8 mouse cellular contexts compared by ENCODE assay signal in genomic region chr5:92398153-92398552, GRCm38 (mm10). TPM values are rescaled to one million over a fixed set of nuclear protein-coding genes. Genes with fewer than 3 reads are reported as not detected.
DNase-seq lines count a peak whose midpoint lies in the region; TF ChIP-seq lines count a peak whose summit lies in the region.

No protein-coding gene starts in this region.

- no peaks in the 10 kb centered on the region for H3K4me1 ChIP-seq in midbrain, embryonic 10.5 days

- no peaks in the 10 kb centered on the region for H3K36me3 ChIP-seq in midbrain, embryonic 10.5 days

- no peaks in the 10 kb centered on the region for H3K9me3 ChIP-seq in midbrain, embryonic 10.5 days (replicated peaks)

- 26% methylated on average over 5 of the region's 5 CpGs for WGBS in midbrain, embryonic 10.5 days

- H3K4me3 ChIP-seq in gastrocnemius, adult 2 months: peak overlapping the region; percentile 35
- no peak overlapping the region for H3K4me3 ChIP-seq in midbrain, embryonic 10.5 days

- intact Hi-C loops in heart, postnatal 25 days (cut with DNase I): loop anchor here (1.0 to 5.0 kb wide), 3 partner anchors 15 to 206 kb away; no protein-coding TSS in a partner anchor
- intact Hi-C loops in gastrocnemius, adult 2 months (cut with DNase I): loop anchor here (5.0 kb wide), 1 partner anchor 86 kb away; the partner anchor contains the start of gene Sdad1
- intact Hi-C loops in left cerebral cortex, postnatal 25 days (cut with DNase I): loop anchor here (5.0 kb wide), 1 partner anchor 86 kb away; the partner anchor contains the start of gene Sdad1

- H3K27ac ChIP-seq in gastrocnemius, adult 2 months: peak overlapping the region; percentile 41
- H3K27ac ChIP-seq in midbrain, embryonic 10.5 days (replicated peaks): peak overlapping the region; percentile 65; the same call in 1 of the 2 replicates

- H3K27me3 ChIP-seq in midbrain, embryonic 10.5 days (ENCODE audit: low read depth, poor library complexity, severe bottlenecking): peaks cover 14% of the 10 kb centered on the region

- TF ChIP-seq CTCF in gastrocnemius, adult 2 months (IDR thresholded peaks at IDR 0.05): peak; percentile 85

- DNase-seq in heart, adult 11 months: peak; percentile 96
- no peak for DNase-seq in heart, postnatal 25 days (ENCODE audit: low spot score)
- peak; percentile 57 to 81 for DNase-seq in cerebellum, postnatal 4 days (ENCODE audit: low spot score in 2 of 2)
- peak; percentile 84 for DNase-seq in gastrocnemius, adult 2 months
- DNase-seq in hindlimb bud, embryonic 11.5 days (ENCODE audit: extremely low spot score, low read depth, low spot score): peak; percentile 90
- peak; percentile 62 to 78 for DNase-seq in left cerebral cortex, postnatal 25 days (ENCODE audit: low spot score in 2 of 2)
- DNase-seq in midbrain, embryonic 10.5 days (ENCODE audit: low spot score): peak; percentile 82
- DNase-seq in skeletal muscle tissue, adult 2 months (ENCODE audit: low read depth, low spot score): peak; percentile 76

RNA-seq across cellular contexts. Expression of gene Nup54, which starts 36.9 kb away (rescaled TPM):
- 10 to 100 TPM; 16.5 to 17.0 TPM for total RNA-seq in heart, postnatal 25 days (2021)
- 10 to 100 TPM in 1 of 2 experiments, 1 to 10 TPM in 1; 8.9 to 12.5 TPM for total RNA-seq in gastrocnemius, adult 2 months (2021)
- 10 to 100 TPM; 26.4 to 28.7 TPM for total RNA-seq in left cerebral cortex, postnatal 25 days (2021)
- polyA plus RNA-seq in midbrain, embryonic 10.5 days (2016; fragmentation: Nextera tagmentation; extraction: Ambion mirVana): 63.4 and 70.0 TPM in 2 replicates

RNA-seq across cellular contexts. Expression of gene Cxcl10, which starts 49.5 kb away (rescaled TPM):
- not detected for total RNA-seq in heart, postnatal 25 days (2021)
- total RNA-seq in gastrocnemius, adult 2 months (2021): not detected
- not detected for total RNA-seq in left cerebral cortex, postnatal 25 days (2021)
- polyA plus RNA-seq in midbrain, embryonic 10.5 days (2016; fragmentation: Nextera tagmentation; extraction: Ambion mirVana): 0.17 and 0.36 TPM in 2 replicates
